Mouse (Mus musculus) splenic B cell, adult 2 months (primary cell): Measurements from ENCODE around the gene Olfr898.

Experiments used
- DNase-seq: peaks from one replicate; pipeline ENCODE4 v3.0.0-alpha.2; 2011; ENCODE audit warnings: low read depth, low spot score
- H3K27me3 ChIP-seq: 2 replicates; pipeline ENCODE4 v1.6.1; 2012; ENCODE audit warnings: mild to moderate bottlenecking, low read length, moderate library complexity, mixed read lengths; ENCODE audit not compliant: control insufficient read depth, poor library complexity, insufficient read depth, severe bottlenecking
- H3K36me3 ChIP-seq: 2 replicates; pipeline ENCODE4 v1.6.1; 2012; ENCODE audit warnings: mild to moderate bottlenecking, low read length, moderate library complexity, mixed read lengths; ENCODE audit not compliant: control insufficient read depth, poor library complexity, insufficient read depth, severe bottlenecking

Gene Olfr898

GRCm38 (mm10) chr9:38348111-38348510 is at the start of gene Olfr898:
Gene Olfr898 (plus strand): TSS chr9:38348411.
- H3K36me3 ChIP-seq = no peaks in the 10 kb centered on the region
- H3K27me3 ChIP-seq = no peaks in the 10 kb centered on the region
- DNase-seq = no peak

DNA sequence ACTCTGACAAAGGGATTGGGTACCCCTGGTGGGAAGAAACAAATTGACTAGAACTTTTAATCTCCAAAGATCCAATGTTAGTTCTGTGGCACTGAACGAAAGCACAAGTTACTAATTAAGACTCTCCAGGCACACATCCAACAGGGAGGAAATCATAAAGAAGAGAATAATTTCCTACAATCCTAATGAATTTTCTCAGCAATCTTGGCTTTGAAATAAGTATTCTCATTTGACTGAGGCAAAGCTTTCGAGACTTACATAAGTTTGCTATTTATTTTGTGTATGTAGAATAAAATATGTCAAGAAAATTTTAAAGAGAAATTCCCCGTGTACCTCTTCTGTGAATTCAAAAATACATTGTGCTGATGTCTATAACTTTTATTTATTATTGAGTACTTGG is 19.5 kb upstream of the Olfr898 start, which contains the start of gene Olfr25:
Olfr25 (plus strand) TSS at position 301 of the 400 bp plus-strand sequence.
- no peaks in the 10 kb centered on the region for H3K36me3 ChIP-seq
- H3K27me3 ChIP-seq = no peaks in the 10 kb centered on the region
- DNase-seq = no peak

- Histone ChIP-seq H3K36me3 (no peaks in the 10 kb centered on the region), H3K27me3 (no peaks in the 10 kb centered on the region)
- no peak for DNase-seq
These were observed 18.4 kb downstream of the Olfr898 start, which contains the start of gene Olfr250 for GRCm38 (mm10) chr9:38366596-38366995. Gene Olfr250 (plus strand): TSS chr9:38366896.

DNA sequence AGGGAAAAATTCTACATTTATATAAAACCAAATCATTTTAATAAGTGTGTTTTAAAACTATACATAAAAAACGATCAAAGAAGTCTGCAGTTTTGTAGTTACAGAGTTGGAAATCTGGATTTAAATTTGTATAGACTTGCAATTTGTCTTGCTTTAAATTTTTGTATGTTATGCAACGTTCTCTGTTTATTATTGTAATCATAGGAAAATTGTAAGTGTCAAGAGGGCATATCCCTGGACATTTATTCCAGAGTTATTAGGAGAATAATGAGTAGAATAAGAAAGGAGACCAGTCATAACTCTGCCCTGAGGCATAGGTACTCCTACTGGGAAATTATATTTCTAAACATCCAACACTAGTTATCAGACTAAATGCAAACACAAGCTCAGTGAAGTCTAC is 28.6 kb downstream of the Olfr898 start, which contains the start of gene Olfr251:
Olfr251 (plus strand) TSS at position 301 of the 400 bp plus-strand sequence.
- DNase-seq = no peak
- Histone ChIP-seq H3K36me3 (no peaks in the 10 kb centered on the region), H3K27me3 (no peaks in the 10 kb centered on the region)

DNA sequence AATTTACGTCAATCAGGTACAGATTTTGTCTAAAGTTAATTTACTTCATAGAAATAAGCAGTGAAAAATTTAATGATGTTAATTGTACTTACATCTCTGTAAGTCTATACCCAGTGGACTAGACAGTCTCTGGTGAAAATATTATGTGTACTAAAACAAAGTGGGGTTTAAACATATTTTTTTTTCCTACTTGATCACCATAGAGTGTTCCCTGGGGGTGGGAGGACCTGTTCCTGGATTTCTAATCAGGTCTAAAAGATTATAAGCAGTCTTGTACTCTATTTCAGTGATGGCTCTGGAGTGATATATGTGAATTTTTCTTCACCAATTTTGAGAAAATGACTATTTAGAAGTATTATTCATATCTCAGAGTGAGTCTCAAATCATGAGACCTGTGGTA is 53.2 kb downstream of the Olfr898 start, which contains the start of gene Olfr147:
Olfr147 (plus strand) TSS at position 301 of the 400 bp plus-strand sequence.
- DNase-seq = no peak

More for the DNA sequence above, 53.2 kb downstream of the Olfr898 start, which contains the start of gene Olfr147:
- Histone ChIP-seq H3K27me3 (no peaks in the 10 kb centered on the region), H3K36me3 (no peaks in the 10 kb centered on the region)
